Mouse (Mus musculus) intestine, embryonic 14.5 days (tissue): ENCODE measurements around the gene Celf3. TPM values are rescaled to one million over a fixed set of nuclear protein-coding genes. Genes with fewer than 3 reads are reported as not detected.

Experiments used
- ATAC-seq: fragments of 200-750 bp; cut with Nextera tagmentation; replicated peaks from 2 replicates; pipeline ENCODE4 v1.8.0; 2017; ENCODE audit warnings: low read depth, moderate number of reproducible peaks, moderate TSS enrichment, moderate library complexity; ENCODE audit not compliant: low FRiP score, low TSS enrichment
- DNase-seq: peaks from one replicate; pipeline ENCODE4 v3.0.0-alpha.2; 2018; ENCODE audit warnings: low spot score
- H3K27ac ChIP-seq: fragments of 300-500 bp; sonication (generic); 2 replicates; pipeline ENCODE4 v1.5.1; 2014; ENCODE audit warnings: low read depth, mild to moderate bottlenecking, control low read depth
- H3K27me3 ChIP-seq: fragments of 300-500 bp; sonication (generic); replicated peaks from 2 replicates; pipeline ENCODE4 v1.6.1; 2014; ENCODE audit warnings: low read length, control low read depth; ENCODE audit not compliant: control insufficient read depth, insufficient read depth
- H3K36me3 ChIP-seq: fragments of 300-500 bp; sonication (generic); 2 replicates; pipeline ENCODE4 v1.6.1; 2014; ENCODE audit warnings: low read length, control low read depth; ENCODE audit not compliant: control insufficient read depth, insufficient read depth
- H3K4me1 ChIP-seq: fragments of 300-500 bp; sonication (generic); replicated peaks from 2 replicates; pipeline ENCODE4 v1.6.1; 2014; ENCODE audit warnings: low read length, control low read depth, mixed read lengths; ENCODE audit not compliant: control insufficient read depth, insufficient read depth
- H3K4me2 ChIP-seq: fragments of 300-500 bp; sonication (generic); 2 replicates; pipeline ENCODE4 v1.6.1; 2014; ENCODE audit warnings: low read length
- H3K4me3 ChIP-seq: fragments of 300-500 bp; sonication (generic); 2 replicates; pipeline ENCODE4 v1.5.1; 2014; ENCODE audit warnings: low read depth, low read length, control low read depth, mixed read lengths
- H3K9ac ChIP-seq: fragments of 300-500 bp; sonication (generic); 2 replicates; pipeline ENCODE4 v1.6.1; 2014; ENCODE audit warnings: mild to moderate bottlenecking, low read length
- H3K9me3 ChIP-seq: fragments of 300-500 bp; sonication (generic); 2 replicates; pipeline ENCODE4 v1.6.1; 2016; ENCODE audit warnings: low read length, control low read depth; ENCODE audit not compliant: control insufficient read depth
- WGBS: fragments of 180-500 bp; shearing (Covaris S2); extraction: QIAGEN DNeasy Blood & Tissue Kit; methylation state at CpG from one replicate; pipeline ENCODE4 v1.1.7; 2014; 5-methylcytosine and 5-hydroxymethylcytosine counted together
- polyA plus RNA-seq: library from polyadenylated mRNA; unstranded; fragments of >200 nt; fragmentation: Nextera tagmentation; extraction: Ambion mirVana; gene quantifications from 2 replicates; pipeline ENCODE4 v1.2.1, GENCODE M21; 2014

The Celf3 gene
- polyA plus RNA-seq = 47.7 and 54.3 TPM in 2 replicates

DNA sequence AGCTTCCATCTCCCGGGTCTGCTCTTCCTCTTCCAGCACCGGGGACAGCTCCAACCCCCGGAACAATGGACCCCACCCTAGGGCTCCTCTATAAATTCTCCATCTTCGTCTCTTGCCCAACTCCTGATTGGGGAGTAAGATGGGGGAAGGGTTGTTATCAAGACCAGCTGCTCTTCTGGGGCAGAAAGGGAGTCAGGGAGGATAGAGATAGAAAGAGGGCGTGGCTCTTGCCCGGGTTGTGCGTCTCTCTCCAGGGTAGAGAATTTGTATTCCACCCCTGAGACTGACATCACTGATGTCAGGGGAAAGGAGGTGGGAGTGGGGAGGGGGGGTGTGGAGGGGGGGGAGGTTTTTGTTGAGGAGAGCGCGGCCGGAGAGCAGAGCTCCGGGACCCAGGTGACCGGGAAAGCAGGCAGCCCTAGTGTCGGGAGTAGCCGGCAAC is at the start of gene Celf3:
TSS of gene Celf3 (plus strand) at position 315 of the 442 bp plus-strand sequence.
- Histone ChIP-seq H3K4me3 (peak within 1 kb of the TSS; percentile 16), H3K4me2 (no peak within 1 kb of the TSS), H3K4me1 (peaks cover 15% of the 10 kb centered on the region; the same call in 1 of the 2 replicates), H3K9ac (no peak within 1 kb of the TSS), H3K27me3 (peaks cover 7% of the 10 kb centered on the region; the same call in 1 of the 2 replicates), H3K9me3 (no peaks in the 10 kb centered on the region), H3K27ac (peak within 1 kb of the TSS; percentile 19; the same call in 1 of the 2 replicates), H3K36me3 (no peaks in the 10 kb centered on the region)
- WGBS = 3% methylated on average over 14 of the region's 14 CpGs
- DNase-seq (peak; percentile 60), ATAC-seq (peak; percentile 50)

DNA sequence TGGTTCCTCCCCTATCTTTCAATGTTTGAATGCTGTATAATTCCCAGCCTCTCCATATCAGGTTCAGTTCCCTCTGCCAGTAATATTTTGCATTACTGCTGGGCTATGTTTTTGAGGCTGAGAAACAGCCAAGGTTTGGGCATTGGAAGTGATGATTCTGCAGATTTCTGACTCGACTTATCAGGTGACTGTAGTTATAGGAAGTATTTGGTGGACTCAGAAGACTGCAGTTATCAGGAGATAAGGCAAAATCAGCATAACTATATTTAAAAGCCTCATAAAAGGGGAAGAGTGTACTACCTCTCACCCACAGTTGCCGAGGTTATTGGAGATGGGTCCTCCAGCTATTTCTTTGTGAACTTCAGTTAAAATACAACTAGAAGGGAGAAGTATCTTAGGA is 47.1 kb upstream of the Celf3 start:
- Histone ChIP-seq H3K9ac (no peak overlapping the region), H3K27ac (no peak overlapping the region), H3K36me3 (no peaks in the 10 kb centered on the region), H3K9me3 (no peaks in the 10 kb centered on the region), H3K4me3 (no peak overlapping the region), H3K27me3 (no peaks in the 10 kb centered on the region), H3K4me2 (no peak overlapping the region), H3K4me1 (no peaks in the 10 kb centered on the region)
- WGBS = 71% methylated on average over 2 of the region's 2 CpGs
- ATAC-seq = no peak
- no peak for DNase-seq

DNA sequence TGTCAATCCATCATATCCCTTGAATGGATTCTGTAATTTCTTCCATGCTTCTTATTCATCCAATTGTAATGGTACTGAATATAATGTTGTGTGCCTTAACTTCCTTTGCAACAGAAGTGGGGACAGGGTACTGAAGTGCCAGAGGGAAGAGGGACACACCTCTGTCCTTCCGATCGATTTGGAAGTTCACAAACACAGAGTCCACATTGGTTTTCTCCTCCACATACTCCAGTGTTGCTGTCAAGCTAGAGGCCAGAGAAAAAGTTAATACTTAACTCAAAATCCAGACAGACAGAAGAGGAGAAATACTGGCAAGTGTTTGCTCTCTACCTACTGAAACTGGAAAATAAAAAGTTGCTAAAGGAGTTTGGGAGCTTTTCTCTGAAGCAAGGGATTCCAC is 43.8 kb upstream of the Celf3 start:
- H3K4me3 ChIP-seq = no peak overlapping the region
- H3K9ac ChIP-seq = no peak overlapping the region
- no peak overlapping the region for H3K27ac ChIP-seq
- H3K9me3 ChIP-seq = no peaks in the 10 kb centered on the region
- H3K4me1 ChIP-seq = no peaks in the 10 kb centered on the region
- no peak for DNase-seq
- 70% methylated on average over 2 of the region's 2 CpGs for WGBS
- no peak for ATAC-seq
- no peaks in the 10 kb centered on the region for H3K27me3 ChIP-seq
- H3K36me3 ChIP-seq = no peaks in the 10 kb centered on the region
- H3K4me2 ChIP-seq = no peak overlapping the region

DNA sequence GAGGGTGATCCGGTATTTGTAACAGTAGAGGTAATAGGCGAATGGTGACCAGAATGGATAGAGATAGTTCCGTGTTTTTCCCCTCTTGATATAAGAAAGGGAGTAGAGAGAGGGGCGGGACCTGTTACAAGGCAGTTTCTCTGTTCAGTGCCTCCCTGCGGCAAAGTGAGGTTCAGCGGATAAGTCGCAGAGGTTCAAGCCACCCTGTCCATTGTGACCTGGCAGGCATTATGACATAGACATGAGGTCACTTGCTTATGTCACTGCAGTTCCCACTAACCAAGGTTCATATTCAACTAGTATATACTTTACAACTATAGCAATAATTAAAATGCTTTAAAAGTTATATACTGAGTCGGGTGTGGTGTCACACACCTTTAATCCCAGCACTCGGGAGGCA is 41.7 kb upstream of the Celf3 start:
- Histone ChIP-seq H3K4me1 (no peaks in the 10 kb centered on the region), H3K27ac (no peak overlapping the region), H3K4me2 (no peak overlapping the region), H3K27me3 (peaks cover 6% of the 10 kb centered on the region; the same call in 1 of the 2 replicates), H3K36me3 (no peaks in the 10 kb centered on the region), H3K9ac (no peak overlapping the region), H3K9me3 (no peaks in the 10 kb centered on the region), H3K4me3 (no peak overlapping the region)
- no peak for ATAC-seq
- 87% methylated on average over 9 of the region's 9 CpGs for WGBS
- DNase-seq = no peak

DNA sequence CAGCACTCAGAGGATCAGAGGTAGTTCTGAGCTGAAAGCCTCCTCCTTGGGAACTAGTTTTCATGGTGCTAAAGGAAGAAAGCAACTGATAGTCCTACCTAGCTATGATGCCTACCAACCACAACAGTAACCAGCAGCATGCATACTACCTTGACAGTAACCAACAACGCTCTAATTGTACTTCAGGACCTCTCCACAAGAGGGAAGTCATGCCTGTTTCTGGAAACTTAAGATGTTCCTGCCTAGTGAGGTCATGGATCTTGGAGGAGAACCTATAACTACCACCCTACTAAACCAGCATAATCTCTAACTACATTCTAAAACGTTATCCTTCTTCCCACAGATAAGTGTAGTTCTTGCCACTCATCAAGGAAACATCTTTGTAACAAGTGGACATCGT is 36.9 kb upstream of the Celf3 start:
- 41% methylated on average over 3 of the region's 3 CpGs for WGBS
- H3K4me3 ChIP-seq = no peak overlapping the region
- DNase-seq (no peak), ATAC-seq (no peak)
- H3K4me1 ChIP-seq = peaks cover 7% of the 10 kb centered on the region
- peaks cover 16% of the 10 kb centered on the region for H3K36me3 ChIP-seq
- H3K9me3 ChIP-seq = no peaks in the 10 kb centered on the region
- no peak overlapping the region for H3K4me2 ChIP-seq
- no peak overlapping the region for H3K27ac ChIP-seq
- peaks cover 6% of the 10 kb centered on the region; the same call in 1 of the 2 replicates for H3K27me3 ChIP-seq
- H3K9ac ChIP-seq = no peak overlapping the region

DNA sequence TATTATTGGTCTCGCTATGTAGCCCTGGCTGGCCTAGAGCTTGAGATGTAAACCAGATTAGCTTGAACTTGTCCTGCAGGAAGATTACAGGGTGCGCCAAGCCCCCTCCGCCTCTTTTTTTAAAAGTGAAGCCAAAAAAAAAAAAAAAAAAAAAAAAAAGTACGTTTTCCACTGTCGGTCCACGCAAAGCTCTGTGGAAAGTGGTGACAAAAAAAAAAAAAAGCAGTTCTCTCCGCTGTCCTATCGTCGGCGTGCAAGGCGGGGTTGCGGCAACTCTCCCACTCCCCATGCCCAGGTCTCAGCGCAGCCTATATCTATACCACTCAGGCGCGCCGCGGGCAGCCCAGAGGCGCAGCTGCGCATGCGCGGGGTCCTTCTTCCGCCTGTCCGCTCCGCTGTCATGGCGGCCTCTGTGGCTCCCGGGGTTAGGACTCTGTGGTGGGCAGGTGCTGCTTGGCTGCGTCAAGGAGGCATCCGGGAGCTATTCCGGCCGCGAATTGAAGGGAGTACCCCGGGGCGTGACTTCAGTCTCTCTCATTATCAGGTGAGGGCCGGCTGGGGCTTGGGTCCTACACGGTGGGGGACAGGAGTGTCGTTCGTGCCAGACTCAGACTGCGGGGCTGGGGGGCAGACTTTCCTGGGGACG is 35.0 kb upstream of the Celf3 start, which contains the start of gene Mrpl9:
TSS of gene Mrpl9 (plus strand) at position 368 of the 646 bp plus-strand sequence.
- H3K9ac ChIP-seq = peak within 1 kb of the TSS; percentile 88
- peaks cover 35% of the 10 kb centered on the region for H3K36me3 ChIP-seq
- under 1% methylated on average over 39 of the region's 39 CpGs for WGBS
- peak within 1 kb of the TSS; percentile 43; the same call in 1 of the 2 replicates for H3K27ac ChIP-seq
- peaks cover 7% of the 10 kb centered on the region for H3K4me1 ChIP-seq
- H3K27me3 ChIP-seq = peaks cover 6% of the 10 kb centered on the region; the same call in 1 of the 2 replicates
- H3K9me3 ChIP-seq = no peaks in the 10 kb centered on the region
- H3K4me2 ChIP-seq = peak within 1 kb of the TSS; percentile 65
- ATAC-seq (peak; percentile 98), DNase-seq (peak; percentile 98)
- H3K4me3 ChIP-seq = peak within 1 kb of the TSS; percentile 98

DNA sequence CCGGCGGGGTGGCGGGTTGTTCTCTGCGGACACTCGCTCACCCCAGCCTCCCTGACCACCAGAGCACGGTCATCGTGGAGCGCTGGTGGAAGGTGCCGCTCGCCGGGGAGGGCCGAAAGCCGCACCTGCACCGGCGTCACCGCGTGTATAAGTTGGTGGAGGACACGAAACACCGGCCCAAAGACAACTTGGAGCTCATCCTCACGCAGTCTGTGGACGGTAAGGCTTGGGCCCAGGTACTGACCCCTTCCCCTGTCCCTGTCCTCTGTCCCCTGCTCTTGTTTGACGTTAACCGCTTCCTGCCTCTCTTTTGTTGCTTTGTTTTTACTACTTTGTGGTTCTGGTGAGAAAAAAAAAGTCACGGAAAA is 34.5 kb upstream of the Celf3 start, which contains the start of gene Oaz3:
TSS of gene Oaz3 (minus strand) at position 319 of the 368 bp plus-strand sequence.
- H3K9me3 ChIP-seq = no peaks in the 10 kb centered on the region
- H3K4me2 ChIP-seq = peak within 1 kb of the TSS; percentile 65
- peak within 1 kb of the TSS; percentile 98 for H3K4me3 ChIP-seq
- ATAC-seq = peak; percentile 53
- DNase-seq = no peak
- H3K27me3 ChIP-seq = peaks cover 6% of the 10 kb centered on the region; the same call in 1 of the 2 replicates
- peak within 1 kb of the TSS; percentile 88 for H3K9ac ChIP-seq
- peak within 1 kb of the TSS; percentile 43; the same call in 1 of the 2 replicates for H3K27ac ChIP-seq
- peaks cover 40% of the 10 kb centered on the region for H3K36me3 ChIP-seq
- WGBS = under 1% methylated on average over 24 of the region's 24 CpGs
- peaks cover 7% of the 10 kb centered on the region for H3K4me1 ChIP-seq

DNA sequence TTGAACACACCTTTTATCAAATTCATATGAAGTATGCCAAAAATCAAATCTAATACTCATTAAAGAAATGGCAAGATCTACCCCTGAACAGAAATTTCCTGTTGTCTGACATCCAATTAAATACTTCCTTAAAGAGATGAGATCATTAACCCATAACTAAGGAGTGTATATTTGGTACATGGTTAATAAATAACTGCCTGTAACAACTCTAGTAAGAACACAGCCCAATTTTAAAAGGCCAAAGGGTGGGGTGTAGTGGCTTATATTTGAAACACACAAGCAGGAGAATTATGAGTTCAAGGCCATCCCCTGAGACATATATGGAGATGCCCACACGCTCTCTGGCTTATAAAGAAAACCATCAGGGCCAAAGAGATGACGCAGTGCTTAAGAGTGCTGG is 28.7 kb upstream of the Celf3 start:
- H3K36me3 ChIP-seq = peaks cover 46% of the 10 kb centered on the region
- H3K27me3 ChIP-seq = no peaks in the 10 kb centered on the region
- DNase-seq (no peak), ATAC-seq (no peak)
- WGBS = 91% methylated on average over 2 of the region's 2 CpGs
- no peak overlapping the region for H3K27ac ChIP-seq
- no peak overlapping the region for H3K9ac ChIP-seq
- no peaks in the 10 kb centered on the region for H3K9me3 ChIP-seq
- H3K4me3 ChIP-seq = no peak overlapping the region
- H3K4me1 ChIP-seq = peaks cover 2% of the 10 kb centered on the region; the same call in 1 of the 2 replicates
- no peak overlapping the region for H3K4me2 ChIP-seq
